Comparison of ENCODE assay signal across 9 mouse cellular contexts in the genomic region with DNA sequence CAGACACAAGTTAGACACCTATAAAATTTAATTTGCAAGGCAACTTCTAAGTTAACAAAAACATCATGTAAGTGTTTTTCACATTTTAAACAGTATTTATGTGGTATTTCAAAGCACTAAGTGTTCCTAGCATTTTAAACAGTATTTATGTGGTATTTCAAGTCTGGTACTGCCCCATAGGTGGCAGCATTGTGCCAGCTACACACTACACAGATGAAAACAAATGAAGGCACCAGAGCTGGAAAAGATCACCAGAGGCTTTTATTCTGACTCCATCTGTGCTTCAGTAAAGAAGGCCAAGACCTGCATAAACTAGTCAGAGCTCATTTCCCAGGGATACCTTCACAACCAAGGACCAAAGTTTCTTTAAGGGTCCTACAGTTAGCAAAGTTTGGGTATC. TPM values are rescaled to one million over a fixed set of nuclear protein-coding genes. Genes with fewer than 3 reads are reported as not detected.
A peak's percentile ranks its signal among the peaks of the same experiment; 100 is the strongest.
DNase-seq lines count a peak whose midpoint lies in the region; ATAC-seq and TF ChIP-seq lines count a peak whose summit lies in the region.
"Had no signal": no experiment of that assay in that cellular context is flagged by ENCODE, and none has a peak within 500 bp of the region (broad histone marks: within the 10 kb centered on the region; RNA-seq: fewer than 3 reads in every experiment).

No protein-coding gene starts in this region.

- ATAC-seq in midbrain, embryonic 14.5 days (ENCODE audit: low FRiP score, low TSS enrichment): peak; percentile 71

- TF ChIP-seq CTCF in kidney, adult 2 months (conservative IDR thresholded peaks at IDR 0.05; ENCODE audit: insufficient read depth, insufficient read length, low read depth, low read length): peak; percentile 59

- TF ChIP-seq POLR2A in kidney, adult 2 months (IDR thresholded peaks at IDR 0.05; ENCODE audit: low read depth, low read length): no peak

- H3K4me2 ChIP-seq in midbrain, embryonic 14.5 days (ENCODE audit: low read length): no peak overlapping the region

- intact Hi-C loops in gastrocnemius, postnatal 36 days (cut with DNase I): loop anchor here (5.0 kb wide), 1 partner anchor 104 kb away; no protein-coding TSS in a partner anchor
- intact Hi-C loops in left cerebral cortex, postnatal 4 days (cut with DNase I): loop anchor here (5.0 kb wide), 3 partner anchors 244 to 751 kb away; no protein-coding TSS in a partner anchor

- H3K9ac ChIP-seq in midbrain, embryonic 14.5 days (replicated peaks; ENCODE audit: low read length): no peak overlapping the region

- H3K27ac ChIP-seq in kidney, adult 2 months (ENCODE audit: insufficient read depth, low read depth, low read length): no peak overlapping the region
- no peak overlapping the region for H3K27ac ChIP-seq in midbrain, embryonic 14.5 days (replicated peaks; ENCODE audit: low read depth, low read length)

- H3K36me3 ChIP-seq in kidney, adult 2 months (ENCODE audit: control insufficient read depth, insufficient read depth, low read length): no peaks in the 10 kb centered on the region
- H3K36me3 ChIP-seq in midbrain, embryonic 14.5 days (ENCODE audit: control insufficient read depth, insufficient read depth, low read length): no peaks in the 10 kb centered on the region

- peak; percentile 68 for DNase-seq in CD4-positive helper T cell, adult 2 months (ENCODE audit: low read depth, low spot score)
- peak; percentile 73 for DNase-seq in adrenal gland, adult 2 months
- peak; percentile 81 for DNase-seq in embryo, embryonic 11 days
- peak; percentile 11 to 29 for DNase-seq in gastrocnemius, postnatal 36 days
- DNase-seq in kidney, adult 2 months: peak; percentile 84
- peak; percentile 66 for DNase-seq in left cerebral cortex, postnatal 4 days
- peak; percentile 88 for DNase-seq in midbrain, embryonic 14.5 days
- DNase-seq in spleen, postnatal 10 days (ENCODE audit: low spot score in 2 of 2): peak; percentile 18 to 69

- no peak overlapping the region for H3K4me3 ChIP-seq in kidney, adult 2 months (ENCODE audit: insufficient read depth, low read depth, low read length)
- H3K4me3 ChIP-seq in midbrain, embryonic 14.5 days (replicated peaks; ENCODE audit: low read depth, low read length): no peak overlapping the region
- H3K4me3 ChIP-seq: erythroblast, embryonic 14.5 days had no signal

- no peaks in the 10 kb centered on the region for H3K4me1 ChIP-seq in kidney, adult 2 months (ENCODE audit: control insufficient read depth, insufficient read depth, low read length)
- H3K4me1 ChIP-seq in midbrain, embryonic 14.5 days (ENCODE audit: control insufficient read depth, insufficient read depth, low read length): no peaks in the 10 kb centered on the region

- H3K9me3 ChIP-seq in midbrain, embryonic 14.5 days (ENCODE audit: control insufficient read depth, low read length): no peaks in the 10 kb centered on the region

- H3K27me3 ChIP-seq in kidney, adult 2 months (replicated peaks; ENCODE audit: control insufficient read depth, insufficient read depth, low read length): no peaks in the 10 kb centered on the region
- no peaks in the 10 kb centered on the region for H3K27me3 ChIP-seq in midbrain, embryonic 14.5 days (ENCODE audit: control insufficient read depth, insufficient read depth, low read length)

RNA-seq across cellular contexts. Expression of gene Hacd1, which starts 7.6 kb away (rescaled TPM):
- 10 to 100 TPM; 23.3 to 35.1 TPM for total RNA-seq in adrenal gland, adult 2 months (2021)
- 37.2 and 41.8 TPM in 2 replicates for polyA plus RNA-seq in adrenal gland, adult 2 months (2012; rRNA removed)
- 100 to 1,000 TPM; 194 to 214 TPM for total RNA-seq in gastrocnemius, postnatal 36 days (2021)
- 20.4 and 22.4 TPM in 2 replicates for polyA plus RNA-seq in kidney, adult 2 months (2012; rRNA removed)
- total RNA-seq in left cerebral cortex, postnatal 4 days (2021): 10 to 100 TPM; 31.4 to 32.8 TPM
- polyA plus RNA-seq in midbrain, embryonic 14.5 days (2014; fragmentation: Nextera tagmentation; extraction: Ambion mirVana): 76.5 and 94.6 TPM in 2 replicates

RNA-seq across cellular contexts. Expression of gene Stam, which starts 25.5 kb away (rescaled TPM):
- total RNA-seq in adrenal gland, adult 2 months (2021): 10 to 100 TPM; 49.0 to 52.6 TPM
- polyA plus RNA-seq in adrenal gland, adult 2 months (2012; rRNA removed): 19.4 and 30.4 TPM in 2 replicates
- total RNA-seq in gastrocnemius, postnatal 36 days (2021): 10 to 100 TPM; 16.0 to 17.9 TPM
- polyA plus RNA-seq in kidney, adult 2 months (2012; rRNA removed): 14.0 and 14.2 TPM in 2 replicates
- total RNA-seq in left cerebral cortex, postnatal 4 days (2021): 100 to 1,000 TPM; 103 to 105 TPM
- 138 and 141 TPM in 2 replicates for polyA plus RNA-seq in midbrain, embryonic 14.5 days (2014; fragmentation: Nextera tagmentation; extraction: Ambion mirVana)

Comparison
In these comparisons a context has a peak if more than half of its experiments do, and no peak if none do; other contexts are left out.
1. DNase-seq: peak in every context shown above with its lines; median percentile 88 in midbrain, embryonic 14.5 days; 84 in kidney, adult 2 months; 81 in embryo, embryonic 11 days; 73 in adrenal gland, adult 2 months; 68 in CD4-positive helper T cell, adult 2 months; 66 in left cerebral cortex, postnatal 4 days; 44 in spleen, postnatal 10 days; 20 in gastrocnemius, postnatal 36 days.
2. RNA of gene Hacd1, which starts 7.6 kb away (total RNA-seq): 194 to 214 TPM in gastrocnemius, postnatal 36 days; 23.3 to 35.1 TPM in adrenal gland, adult 2 months and 31.4 to 32.8 TPM in left cerebral cortex, postnatal 4 days; every median in the first group is over 4 times any median in the second.